Mouse (Mus musculus) C2C12 (cell line): Measurements from ENCODE around the gene Pja2. TPM values are rescaled to one million over a fixed set of nuclear protein-coding genes. Genes with fewer than 3 reads are reported as not detected.
"Not testable (repeated sequence)": the region's sequence is repeated elsewhere in the genome, so short reads cannot be mapped to it uniquely, and the experiment has no call there.

Experiments used
- H3K27me3 ChIP-seq: one replicate; pipeline ENCODE4 v1.6.1; 2011; ENCODE audit not compliant: control insufficient read depth, insufficient read depth, insufficient read length
- H3K36me3 ChIP-seq: one replicate; pipeline ENCODE4 v1.6.1; 2011; ENCODE audit not compliant: control insufficient read depth, insufficient read depth
- H3K4me3 ChIP-seq: one replicate; pipeline ENCODE4 v1.5.1; 2011; ENCODE audit warnings: mild to moderate bottlenecking, control low read depth; ENCODE audit not compliant: poor library complexity, insufficient read depth, severe bottlenecking
- H3K79me2 ChIP-seq: one replicate; pipeline ENCODE4 v1.6.1; 2011; ENCODE audit not compliant: control insufficient read depth, insufficient read depth
- H3K79me3 ChIP-seq: one replicate; pipeline ENCODE4 v1.6.1; 2011; ENCODE audit warnings: low read depth, control low read depth
- H3ac ChIP-seq: one replicate; pipeline ENCODE3; 2011; ENCODE audit warnings: low read depth; ENCODE audit not compliant: control insufficient read depth, insufficient read length
- CEBPB ChIP-seq: IDR thresholded peaks from one replicate; pipeline ENCODE4 v1.6.1; 2011; ENCODE audit warnings: low read depth, mild to moderate bottlenecking, control low read depth, moderate library complexity
- CTCF ChIP-seq: IDR thresholded peaks from one replicate; pipeline ENCODE4 v1.5.1; 2011; ENCODE audit not compliant: control insufficient read depth, insufficient read depth, insufficient read length
- FOSL1 ChIP-seq: IDR thresholded peaks from one replicate; pipeline ENCODE4 v1.8.0; 2011; ENCODE audit warnings: mild to moderate bottlenecking, low read length; ENCODE audit not compliant: poor library complexity, insufficient read depth, severe bottlenecking
- MAX ChIP-seq: IDR thresholded peaks from one replicate; pipeline ENCODE4 v1.6.1; 2011; ENCODE audit warnings: mild to moderate bottlenecking, control low read depth
- MYOD1 ChIP-seq: IDR thresholded peaks from one replicate; pipeline ENCODE4 v1.6.1; 2011; ENCODE audit warnings: low read depth; ENCODE audit not compliant: control insufficient read depth, insufficient read length
- MYOG ChIP-seq: IDR thresholded peaks from one replicate; pipeline ENCODE4 v1.6.1; 2011; ENCODE audit not compliant: control insufficient read depth, insufficient read length; ENCODE audit errors: extremely low read depth
- USF1 ChIP-seq: IDR thresholded peaks from one replicate; pipeline ENCODE4 v1.6.1; 2011; ENCODE audit warnings: low read depth, mild to moderate bottlenecking, control low read depth, moderate library complexity
- polyA plus RNA-seq: library from polyadenylated mRNA; unstranded; fragments of >200 nt; fragmentation: generic; extraction: Trizol; gene quantifications from one replicate; pipeline ENCODE4 v1.2.1, GENCODE M21; 2012; ENCODE audit warnings: missing spikeins

Gene Pja2
- polyA plus RNA-seq, 1 experiment: 16.2 TPM

DNA sequence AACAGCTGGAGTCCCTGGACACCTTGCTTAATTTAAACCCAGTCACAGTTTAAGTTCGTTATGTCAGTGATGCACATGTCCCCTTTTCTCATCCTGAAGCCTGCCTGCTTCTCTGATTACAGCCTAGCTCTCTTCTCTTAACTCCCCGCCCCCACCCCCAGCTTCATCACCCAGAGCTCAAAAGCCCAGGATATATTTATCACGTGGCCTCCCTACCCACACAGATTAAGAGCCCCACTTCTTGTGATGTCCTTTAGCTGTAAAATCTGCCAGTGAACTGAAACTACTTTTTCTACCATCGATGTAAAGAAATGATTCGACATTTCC, 1.0 kb upstream of the Pja2 start:
- H3K36me3 ChIP-seq: peaks cover 5% of the 10 kb centered on the region
- no peaks in the 10 kb centered on the region for H3K27me3 ChIP-seq
- H3K4me3 ChIP-seq: peak overlapping the region; percentile 29
- H3ac ChIP-seq: peak overlapping the region; percentile 64
- H3K79me2 ChIP-seq: peaks cover 36% of the 10 kb centered on the region
- TF ChIP-seq USF1 (peak; percentile 71), MAX (no peak), CEBPB (no peak)
- peaks cover 25% of the 10 kb centered on the region for H3K79me3 ChIP-seq

DNA sequence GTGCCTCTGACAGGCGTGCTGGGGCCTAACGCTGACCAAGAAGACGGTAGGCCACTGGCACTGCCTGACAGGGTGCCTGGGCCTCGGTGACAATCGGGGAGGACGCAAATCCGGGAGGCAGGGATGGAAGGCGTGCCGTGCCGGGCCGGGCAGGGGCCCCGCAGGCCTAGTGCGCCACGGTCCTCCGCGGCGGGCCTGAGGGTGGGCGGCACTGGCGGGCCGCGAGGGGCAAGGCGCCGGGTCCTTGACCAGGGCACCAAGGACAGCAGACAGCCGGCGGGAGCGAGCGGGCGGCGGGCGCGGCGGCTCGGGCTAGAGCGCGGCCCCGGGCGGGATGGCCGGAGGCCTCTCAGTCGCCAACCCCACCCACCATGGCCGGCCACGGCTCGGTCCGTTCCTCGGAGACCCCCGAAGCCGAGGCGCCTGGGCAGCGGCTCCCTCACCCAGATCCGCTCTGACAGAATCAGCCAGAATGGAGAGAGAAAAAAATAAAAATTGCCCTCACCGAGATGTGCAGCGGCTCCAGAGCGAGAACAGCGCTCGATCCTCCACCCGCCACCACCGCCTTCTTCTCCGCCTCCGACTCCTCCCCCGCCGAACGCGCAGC, 322 bp downstream of the Pja2 start:
- no peaks in the 10 kb centered on the region for H3K27me3 ChIP-seq

DNA sequence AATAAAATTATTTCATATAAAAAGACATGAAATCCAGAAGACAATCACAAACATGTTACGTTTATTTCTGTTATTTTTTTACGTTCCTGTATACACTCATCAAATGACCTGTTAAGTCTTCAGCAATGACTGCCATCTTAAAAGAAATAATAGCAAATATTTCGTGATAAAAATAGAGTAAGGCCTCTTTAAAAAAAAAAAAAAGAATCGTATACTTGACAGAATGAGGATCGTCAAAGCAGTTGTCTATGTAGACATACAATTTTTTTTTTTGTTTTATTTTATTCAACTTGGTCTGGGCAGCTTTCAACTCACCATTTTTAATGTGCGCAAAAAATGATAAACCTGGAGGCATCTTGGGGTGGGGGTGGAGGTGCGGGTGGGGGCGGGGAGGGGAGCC, 831 bp downstream of the Pja2 start:
- peaks cover 37% of the 10 kb centered on the region for H3K79me3 ChIP-seq
- peaks cover 55% of the 10 kb centered on the region for H3K79me2 ChIP-seq
- no peaks in the 10 kb centered on the region for H3K27me3 ChIP-seq
- peaks cover 5% of the 10 kb centered on the region for H3K36me3 ChIP-seq
- H3K4me3 ChIP-seq: peak overlapping the region; percentile 63
- H3ac ChIP-seq: peak overlapping the region; percentile 90
- no peak for TF ChIP-seq USF1
- no peak for TF ChIP-seq CEBPB
- TF ChIP-seq MYOG: no peak
- no peak for TF ChIP-seq MYOD1
- no peak for TF ChIP-seq MAX
- no peak for TF ChIP-seq CTCF
- no peak for TF ChIP-seq FOSL1

More for the DNA sequence above, 322 bp downstream of the Pja2 start:
- peaks cover 50% of the 10 kb centered on the region for H3K79me2 ChIP-seq
- no peak for TF ChIP-seq CTCF
- TF ChIP-seq USF1: no peak
- no peak for TF ChIP-seq MYOD1
- TF ChIP-seq FOSL1: no peak
- TF ChIP-seq MAX: no peak
- no peak for TF ChIP-seq MYOG
- no peak for TF ChIP-seq CEBPB
- H3K4me3 ChIP-seq: peak overlapping the region; percentile 63
- H3K36me3 ChIP-seq: peaks cover 5% of the 10 kb centered on the region
- H3K79me3 ChIP-seq: peaks cover 33% of the 10 kb centered on the region
- peak overlapping the region; percentile 90 for H3ac ChIP-seq

DNA sequence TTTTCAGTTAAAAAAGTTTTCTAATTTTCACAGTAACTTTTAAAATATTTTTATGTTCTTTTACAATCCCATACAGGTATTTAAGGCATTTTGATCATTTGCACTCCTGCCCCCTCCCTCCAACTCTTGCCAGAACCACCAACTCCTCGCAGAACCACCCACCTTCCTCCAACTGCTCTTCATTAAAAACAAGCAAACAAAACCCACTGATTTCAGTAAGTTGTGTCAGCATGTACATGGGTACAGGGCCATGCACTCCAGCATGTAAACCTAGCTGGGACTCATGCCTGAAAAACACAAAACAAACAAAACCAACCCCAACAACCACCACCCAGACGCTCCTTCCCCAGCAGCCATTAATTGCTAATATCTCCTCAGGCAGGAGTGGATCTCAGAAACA, 7.2 kb downstream of the Pja2 start:
- Histone ChIP-seq H3K36me3 (peaks cover 4% of the 10 kb centered on the region), H3ac (no peak overlapping the region), H3K4me3 (no peak overlapping the region), H3K79me2 (peaks cover 90% of the 10 kb centered on the region), H3K79me3 (peaks cover 51% of the 10 kb centered on the region), H3K27me3 (no peaks in the 10 kb centered on the region)
- no peak for TF ChIP-seq USF1
- TF ChIP-seq MAX: no peak
- TF ChIP-seq MYOD1: no peak
- no peak for TF ChIP-seq CTCF
- TF ChIP-seq CEBPB: no peak
- no peak for TF ChIP-seq FOSL1
- TF ChIP-seq MYOG: no peak

DNA sequence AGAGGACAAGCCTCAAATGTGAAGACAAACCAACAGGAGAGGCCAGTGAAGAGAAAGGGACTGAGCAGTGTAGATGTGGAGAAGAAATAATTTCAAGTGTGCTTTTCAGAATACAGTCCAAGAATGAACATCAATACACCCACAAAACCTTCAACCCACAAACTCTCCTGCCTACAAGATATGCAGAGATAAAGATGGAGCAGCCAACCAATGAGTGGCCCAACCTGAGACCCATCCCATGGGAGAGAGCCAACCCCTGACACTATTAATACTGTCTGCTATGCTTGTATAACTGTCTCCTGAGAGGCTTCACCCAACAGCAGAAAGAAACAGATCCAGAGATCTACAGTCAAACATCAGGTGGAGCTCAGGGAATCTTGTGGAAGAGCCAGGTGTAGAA, 16.3 kb downstream of the Pja2 start:
- Histone ChIP-seq H3K27me3 (no peaks in the 10 kb centered on the region), H3ac (no peak overlapping the region), H3K79me3 (peaks cover 31% of the 10 kb centered on the region), H3K79me2 (peaks cover 66% of the 10 kb centered on the region), H3K36me3 (peaks cover 21% of the 10 kb centered on the region), H3K4me3 (no peak overlapping the region)
- TF ChIP-seq USF1 (no peak), CTCF (no peak), MAX (no peak), CEBPB (no peak), FOSL1 (no peak), MYOD1 (no peak), MYOG (no peak)

DNA sequence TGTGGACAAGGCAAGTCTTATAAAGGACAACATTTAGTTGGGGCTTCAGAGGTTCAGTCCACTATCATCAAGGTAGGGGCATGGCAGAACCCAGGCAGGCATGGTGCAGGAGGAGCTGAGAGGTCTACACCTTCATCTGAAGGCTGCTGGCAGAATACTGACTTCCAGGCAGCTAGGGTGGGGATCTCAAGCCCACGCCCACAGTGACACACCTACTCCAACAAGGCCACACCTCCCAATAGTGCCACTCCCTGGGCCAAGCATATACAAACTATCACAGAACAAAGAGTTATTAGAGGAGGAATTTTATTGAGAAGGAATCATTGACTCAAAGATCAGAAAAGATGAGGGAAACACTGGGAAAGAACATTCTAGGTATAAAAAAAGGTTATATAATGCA, 17.2 kb downstream of the Pja2 start:
- H3K27me3 ChIP-seq, H3K4me3 ChIP-seq, H3ac ChIP-seq: not testable (repeated sequence)
- Histone ChIP-seq H3K79me2 (peaks cover 57% of the 10 kb centered on the region), H3K36me3 (peaks cover 23% of the 10 kb centered on the region), H3K79me3 (peaks cover 30% of the 10 kb centered on the region)

DNA sequence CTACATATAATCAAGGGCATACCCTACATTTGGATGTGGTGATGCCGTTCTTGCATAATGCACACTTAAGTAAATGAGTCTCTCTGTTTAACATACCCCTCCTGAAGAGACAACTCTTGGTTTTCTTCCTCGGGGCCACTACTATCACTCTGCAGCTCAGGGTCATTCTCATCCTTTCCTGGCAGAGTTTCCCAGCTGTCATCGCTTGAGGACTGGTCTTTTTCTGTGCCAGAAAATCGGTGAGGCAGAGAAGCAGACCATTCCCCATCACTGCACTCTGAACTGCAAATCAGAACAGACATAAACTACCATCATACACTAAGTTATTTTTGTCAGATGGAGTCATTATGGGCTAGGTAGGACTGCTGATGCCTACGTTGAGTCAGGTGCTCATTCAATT, 34.1 kb downstream of the Pja2 start:
- TF ChIP-seq MAX (no peak), USF1 (no peak), FOSL1 (no peak), MYOG (no peak), MYOD1 (no peak), CTCF (no peak), CEBPB (no peak)
- H3K4me3 ChIP-seq: no peak overlapping the region
- H3K79me3 ChIP-seq: peaks cover 2% of the 10 kb centered on the region
- H3K27me3 ChIP-seq: no peaks in the 10 kb centered on the region
- no peaks in the 10 kb centered on the region for H3K79me2 ChIP-seq
- peaks cover 15% of the 10 kb centered on the region for H3K36me3 ChIP-seq
- H3ac ChIP-seq: no peak overlapping the region
